Mouse (Mus musculus): Measurements from ENCODE around the gene Atp6v1e2. TPM values are rescaled to one million over a fixed set of nuclear protein-coding genes. Genes with fewer than 3 reads are reported as not detected.

The Atp6v1e2 gene
- polyA plus RNA-seq, 1 experiment from 2014 or later: not detected

- no peaks in the 10 kb centered on the region for H3K27me3 ChIP-seq (replicated peaks; ENCODE audit: control insufficient read depth, insufficient read depth, low read length)
- peak overlapping the region; percentile 68 for H3K4me3 ChIP-seq (ENCODE audit: low read depth, low read length)
- WGBS: under 1% methylated on average over 24 of the region's 24 CpGs
- H3K27ac ChIP-seq (ENCODE audit: low read depth): peak overlapping the region; percentile 88
- no peaks in the 10 kb centered on the region for H3K36me3 ChIP-seq (ENCODE audit: control insufficient read depth, insufficient read depth, low read length)
- peak; percentile 36 for ATAC-seq (replicated peaks; ENCODE audit: low FRiP score, low TSS enrichment, low read depth)
- peaks cover 17% of the 10 kb centered on the region for H3K4me1 ChIP-seq (replicated peaks; ENCODE audit: control insufficient read depth, insufficient read depth, low read length)
- H3K4me2 ChIP-seq (ENCODE audit: low read length): peak overlapping the region; percentile 90
- H3K9ac ChIP-seq (ENCODE audit: low read length): peak overlapping the region; percentile 83
- no peaks in the 10 kb centered on the region for H3K9me3 ChIP-seq (ENCODE audit: control insufficient read depth, low read length)
- DNase-seq (ENCODE audit: low spot score): peak; percentile 92
Observed at GRCm38 (mm10) chr17:86962297-86962893, 14.7 kb upstream of the Atp6v1e2 start.

GRCm38 (mm10) chr17:86961301-86961841 lies 13.7 kb upstream of the Atp6v1e2 start:
- no peaks in the 10 kb centered on the region for H3K9me3 ChIP-seq (ENCODE audit: control insufficient read depth, low read length)
- H3K27me3 ChIP-seq (replicated peaks; ENCODE audit: control insufficient read depth, insufficient read depth, low read length): no peaks in the 10 kb centered on the region
- DNase-seq (ENCODE audit: low spot score) (no peak), ATAC-seq (replicated peaks; ENCODE audit: low FRiP score, low TSS enrichment, low read depth) (no peak)
- H3K9ac ChIP-seq (ENCODE audit: low read length): no peak overlapping the region
- H3K4me1 ChIP-seq (replicated peaks; ENCODE audit: control insufficient read depth, insufficient read depth, low read length): peaks cover 17% of the 10 kb centered on the region
- no peak overlapping the region for H3K4me3 ChIP-seq (ENCODE audit: low read depth, low read length)
- WGBS: 63% methylated on average over 8 of the region's 8 CpGs
- H3K4me2 ChIP-seq (ENCODE audit: low read length): peak overlapping the region; percentile 90; the same call in 1 of the 2 replicates
- no peak overlapping the region for H3K27ac ChIP-seq (ENCODE audit: low read depth)
- no peaks in the 10 kb centered on the region for H3K36me3 ChIP-seq (ENCODE audit: control insufficient read depth, insufficient read depth, low read length)

GRCm38 (mm10) chr17:86957968-86958367 lies 10.3 kb upstream of the Atp6v1e2 start:
- no peak for ATAC-seq (replicated peaks; ENCODE audit: low FRiP score, low TSS enrichment, low read depth)
- Histone ChIP-seq H3K4me3 (ENCODE audit: low read depth, low read length) (no peak overlapping the region), H3K9ac (ENCODE audit: low read length) (no peak overlapping the region), H3K27ac (ENCODE audit: low read depth) (no peak overlapping the region), H3K9me3 (ENCODE audit: control insufficient read depth, low read length) (no peaks in the 10 kb centered on the region), H3K36me3 (ENCODE audit: control insufficient read depth, insufficient read depth, low read length) (no peaks in the 10 kb centered on the region), H3K4me2 (ENCODE audit: low read length) (no peak overlapping the region), H3K27me3 (replicated peaks; ENCODE audit: control insufficient read depth, insufficient read depth, low read length) (no peaks in the 10 kb centered on the region), H3K4me1 (replicated peaks; ENCODE audit: control insufficient read depth, insufficient read depth, low read length) (0 out of 2 replicates have a peak, but pooled peaks cover 6% of the 10 kb centered on the region)
- WGBS: 78% methylated on average over 14 of the region's 14 CpGs
- DNase-seq (ENCODE audit: low spot score): no peak

- DNase-seq (ENCODE audit: low spot score) (no peak), ATAC-seq (replicated peaks; ENCODE audit: low FRiP score, low TSS enrichment, low read depth) (no peak)
- Histone ChIP-seq H3K9ac (ENCODE audit: low read length) (no peak overlapping the region), H3K27me3 (replicated peaks; ENCODE audit: control insufficient read depth, insufficient read depth, low read length) (no peaks in the 10 kb centered on the region), H3K4me1 (replicated peaks; ENCODE audit: control insufficient read depth, insufficient read depth, low read length) (0 out of 2 replicates have a peak, but pooled peaks cover 6% of the 10 kb centered on the region), H3K36me3 (ENCODE audit: control insufficient read depth, insufficient read depth, low read length) (no peaks in the 10 kb centered on the region), H3K4me3 (ENCODE audit: low read depth, low read length) (no peak overlapping the region), H3K9me3 (ENCODE audit: control insufficient read depth, low read length) (no peaks in the 10 kb centered on the region), H3K4me2 (ENCODE audit: low read length) (no peak overlapping the region), H3K27ac (ENCODE audit: low read depth) (no peak overlapping the region)
- 83% methylated on average over 5 of the region's 5 CpGs for WGBS
Observed at GRCm38 (mm10) chr17:86957239-86957638, 9.5 kb upstream of the Atp6v1e2 start.

DNA sequence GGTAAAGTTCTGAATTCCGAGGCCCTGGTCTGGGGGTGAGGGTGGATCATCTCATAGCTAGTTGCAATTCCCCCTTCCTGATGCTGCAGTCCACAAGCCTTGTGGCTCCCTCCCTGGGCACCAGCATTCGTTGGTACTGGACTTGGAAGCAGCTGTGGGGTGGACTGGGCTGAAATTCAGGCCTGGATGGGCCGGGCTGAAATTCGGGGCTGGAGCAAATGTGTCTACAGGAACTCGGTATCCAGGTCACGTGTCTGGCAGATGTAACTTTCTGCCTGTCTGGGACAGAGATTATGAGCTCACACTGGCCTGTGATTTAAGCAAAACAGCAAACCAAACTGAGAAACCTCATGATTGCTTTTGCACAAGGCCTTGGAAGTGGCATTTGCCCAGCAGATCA lies 1.1 kb upstream of the Atp6v1e2 start:
- Histone ChIP-seq H3K4me1 (replicated peaks; ENCODE audit: control insufficient read depth, insufficient read depth, low read length) (no peaks in the 10 kb centered on the region), H3K9me3 (ENCODE audit: control insufficient read depth, low read length) (no peaks in the 10 kb centered on the region), H3K4me3 (ENCODE audit: low read depth, low read length) (no peak overlapping the region), H3K4me2 (ENCODE audit: low read length) (no peak overlapping the region), H3K27ac (ENCODE audit: low read depth) (no peak overlapping the region), H3K36me3 (ENCODE audit: control insufficient read depth, insufficient read depth, low read length) (no peaks in the 10 kb centered on the region), H3K9ac (ENCODE audit: low read length) (no peak overlapping the region), H3K27me3 (replicated peaks; ENCODE audit: control insufficient read depth, insufficient read depth, low read length) (no peaks in the 10 kb centered on the region)
- ATAC-seq (replicated peaks; ENCODE audit: low FRiP score, low TSS enrichment, low read depth) (no peak), DNase-seq (ENCODE audit: low spot score) (no peak)
- WGBS: 60% methylated on average over 6 of the region's 6 CpGs

- ATAC-seq (replicated peaks; ENCODE audit: low FRiP score, low TSS enrichment, low read depth) (no peak), DNase-seq (ENCODE audit: low spot score) (no peak)
- Histone ChIP-seq H3K4me1 (replicated peaks; ENCODE audit: control insufficient read depth, insufficient read depth, low read length) (no peaks in the 10 kb centered on the region), H3K9me3 (ENCODE audit: control insufficient read depth, low read length) (no peaks in the 10 kb centered on the region), H3K27ac (ENCODE audit: low read depth) (no peak overlapping the region), H3K4me2 (ENCODE audit: low read length) (no peak overlapping the region), H3K9ac (ENCODE audit: low read length) (no peak overlapping the region), H3K4me3 (ENCODE audit: low read depth, low read length) (no peak overlapping the region), H3K36me3 (ENCODE audit: control insufficient read depth, insufficient read depth, low read length) (no peaks in the 10 kb centered on the region), H3K27me3 (replicated peaks; ENCODE audit: control insufficient read depth, insufficient read depth, low read length) (no peaks in the 10 kb centered on the region)
- 41% methylated on average over 4 of the region's 4 CpGs for WGBS
Observed at GRCm38 (mm10) chr17:86946078-86946477, 1.6 kb downstream of the Atp6v1e2 start.

DNA sequence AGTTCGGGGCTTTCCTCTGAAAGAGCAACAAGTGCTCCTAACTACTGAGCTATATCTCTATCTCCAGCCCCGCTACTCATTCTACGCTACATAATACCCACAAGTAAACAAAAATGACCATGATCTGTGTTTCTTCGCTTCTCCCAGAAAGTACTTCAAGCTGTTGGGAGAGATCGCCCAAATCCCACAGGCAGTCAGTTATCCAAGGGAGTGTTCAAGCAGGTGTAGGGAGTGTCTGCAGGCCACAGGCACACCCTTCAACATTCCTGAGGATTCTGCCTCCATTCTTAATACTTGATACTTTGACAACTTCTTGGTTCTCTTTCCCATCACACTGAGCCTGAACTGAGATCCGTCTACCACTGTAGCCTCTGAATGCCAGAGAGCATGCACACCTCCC lies 4.5 kb downstream of the Atp6v1e2 start:
- H3K27me3 ChIP-seq (replicated peaks; ENCODE audit: control insufficient read depth, insufficient read depth, low read length): no peaks in the 10 kb centered on the region
- no peak overlapping the region for H3K4me3 ChIP-seq (ENCODE audit: low read depth, low read length)
- H3K9me3 ChIP-seq (ENCODE audit: control insufficient read depth, low read length): no peaks in the 10 kb centered on the region
- H3K4me1 ChIP-seq (replicated peaks; ENCODE audit: control insufficient read depth, insufficient read depth, low read length): peaks cover 3% of the 10 kb centered on the region; the same call in 1 of the 2 replicates
- ATAC-seq (replicated peaks; ENCODE audit: low FRiP score, low TSS enrichment, low read depth): no peak
- no peak overlapping the region for H3K4me2 ChIP-seq (ENCODE audit: low read length)
- no peak overlapping the region for H3K9ac ChIP-seq (ENCODE audit: low read length)
- WGBS: 72% methylated on average over 6 of the region's 6 CpGs
- no peak for DNase-seq (ENCODE audit: low spot score)
- no peak overlapping the region for H3K27ac ChIP-seq (ENCODE audit: low read depth)
- H3K36me3 ChIP-seq (ENCODE audit: control insufficient read depth, insufficient read depth, low read length): no peaks in the 10 kb centered on the region

DNA sequence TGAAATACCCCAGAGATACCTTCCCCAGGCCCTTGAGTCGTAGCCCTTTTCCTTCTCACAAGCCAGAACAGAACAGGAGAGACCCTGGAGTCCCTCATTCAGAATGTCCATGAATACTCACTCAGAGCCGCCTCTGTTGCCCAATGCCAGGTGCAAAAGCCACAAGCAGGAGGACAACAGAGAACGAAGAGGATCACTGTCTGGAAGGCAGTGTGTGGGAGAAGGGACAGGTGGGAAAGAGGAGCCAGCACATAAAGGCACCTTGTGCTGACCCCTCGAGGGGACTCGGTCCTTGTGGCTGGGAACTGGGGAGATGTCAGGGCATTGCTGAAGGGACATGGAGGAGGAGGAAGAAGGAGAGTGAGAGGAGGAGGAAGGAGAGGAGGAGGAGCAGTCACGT lies 5.6 kb downstream of the Atp6v1e2 start:
- Histone ChIP-seq H3K9me3 (ENCODE audit: control insufficient read depth, low read length) (no peaks in the 10 kb centered on the region), H3K27me3 (replicated peaks; ENCODE audit: control insufficient read depth, insufficient read depth, low read length) (no peaks in the 10 kb centered on the region), H3K4me3 (ENCODE audit: low read depth, low read length) (no peak overlapping the region), H3K9ac (ENCODE audit: low read length) (no peak overlapping the region), H3K4me1 (replicated peaks; ENCODE audit: control insufficient read depth, insufficient read depth, low read length) (peaks cover 10% of the 10 kb centered on the region), H3K27ac (ENCODE audit: low read depth) (no peak overlapping the region), H3K4me2 (ENCODE audit: low read length) (no peak overlapping the region), H3K36me3 (ENCODE audit: control insufficient read depth, insufficient read depth, low read length) (no peaks in the 10 kb centered on the region)
- ATAC-seq (replicated peaks; ENCODE audit: low FRiP score, low TSS enrichment, low read depth) (no peak), DNase-seq (ENCODE audit: low spot score) (no peak)
- WGBS: 66% methylated on average over 6 of the region's 6 CpGs

- Histone ChIP-seq H3K36me3 (ENCODE audit: control insufficient read depth, insufficient read depth, low read length) (no peaks in the 10 kb centered on the region), H3K9me3 (ENCODE audit: control insufficient read depth, low read length) (no peaks in the 10 kb centered on the region), H3K27me3 (replicated peaks; ENCODE audit: control insufficient read depth, insufficient read depth, low read length) (no peaks in the 10 kb centered on the region), H3K9ac (ENCODE audit: low read length) (no peak overlapping the region), H3K4me1 (replicated peaks; ENCODE audit: control insufficient read depth, insufficient read depth, low read length) (peaks cover 11% of the 10 kb centered on the region), H3K4me3 (ENCODE audit: low read depth, low read length) (no peak overlapping the region), H3K27ac (ENCODE audit: low read depth) (no peak overlapping the region), H3K4me2 (ENCODE audit: low read length) (no peak overlapping the region)
- WGBS: 72% methylated on average over 7 of the region's 7 CpGs
- DNase-seq (ENCODE audit: low spot score): no peak
- no peak for ATAC-seq (replicated peaks; ENCODE audit: low FRiP score, low TSS enrichment, low read depth)
Observed at GRCm38 (mm10) chr17:86938683-86939082, 9.0 kb downstream of the Atp6v1e2 start.

Data from intestine, embryonic 14.5 days (tissue).